8 mouse cellular contexts compared by ENCODE assay signal in the genomic region with DNA sequence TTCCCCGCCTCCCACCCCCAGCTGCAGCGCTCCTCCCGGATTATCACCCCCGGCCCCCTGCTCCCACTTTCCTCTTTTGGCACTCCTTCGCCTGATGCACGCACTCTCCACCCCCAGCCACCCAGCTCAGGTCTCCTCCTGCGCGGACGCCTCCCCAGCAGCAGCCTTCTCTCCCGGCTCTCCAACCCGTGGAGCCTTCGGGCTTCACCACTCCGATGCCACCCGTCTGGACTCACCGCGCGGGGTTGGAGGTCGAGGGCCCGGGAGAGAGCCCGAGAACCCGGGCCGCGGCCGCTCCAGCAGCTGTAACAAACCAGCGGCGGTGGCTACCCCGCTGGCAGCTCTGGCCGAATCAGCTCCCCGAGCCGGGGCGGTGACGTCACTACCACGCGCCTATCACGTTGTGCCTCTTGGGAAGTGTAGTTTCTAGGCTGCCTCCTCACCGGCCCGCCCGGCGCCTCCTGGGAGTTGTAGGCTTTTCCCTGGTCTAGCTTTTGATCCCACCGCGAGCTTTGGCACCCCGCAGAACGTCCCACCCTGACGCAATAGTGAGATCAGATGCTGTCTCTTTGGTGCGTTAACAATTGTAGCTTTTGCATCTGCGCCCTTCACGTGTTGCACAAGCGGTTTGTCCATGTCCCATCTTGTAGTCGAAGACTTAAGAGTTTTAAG. TPM values are rescaled to one million over a fixed set of nuclear protein-coding genes. Genes with fewer than 3 reads are reported as not detected.
DNase-seq lines count a peak whose midpoint lies in the region; ATAC-seq and TF ChIP-seq lines count a peak whose summit lies in the region.

A gene (minus strand): TSS at position 477 of the 672 bp plus-strand sequence.

- peak within 1 kb of the TSS; percentile 91 for H3K4me2 ChIP-seq in embryonic facial prominence, embryonic 14.5 days (ENCODE audit: low read depth, low read length)
- peak within 1 kb of the TSS; percentile 68 for H3K4me2 ChIP-seq in limb, embryonic 14.5 days (replicated peaks; ENCODE audit: low read depth, low read length, severe bottlenecking)
- peak within 1 kb of the TSS; percentile 84 for H3K4me2 ChIP-seq in midbrain, postnatal 0 days (ENCODE audit: low read depth, low read length, poor library complexity, severe bottlenecking)

- TF ChIP-seq POLR2A in limb, embryonic 14.5 days (IDR thresholded peaks at IDR 0.05; ENCODE audit: borderline replicate concordance, extremely low read depth, insufficient read depth, insufficient read length) = peak; percentile 66; the same call in 1 of the 2 replicates

- peak within 1 kb of the TSS; percentile 85 for H3K27ac ChIP-seq in embryonic facial prominence, embryonic 14.5 days (replicated peaks; ENCODE audit: low read depth, low read length)
- peak within 1 kb of the TSS; percentile 79 for H3K27ac ChIP-seq in limb, embryonic 14.5 days (replicated peaks; ENCODE audit: low read depth, low read length)
- H3K27ac ChIP-seq in midbrain, postnatal 0 days (ENCODE audit: low read depth, low read length) = peak within 1 kb of the TSS; percentile 86

- H3K9me3 ChIP-seq in embryonic facial prominence, embryonic 14.5 days (ENCODE audit: control insufficient read depth, low read length) = no peaks in the 10 kb centered on the region
- H3K9me3 ChIP-seq in limb, embryonic 14.5 days (ENCODE audit: control insufficient read depth, low read length) = no peaks in the 10 kb centered on the region
- H3K9me3 ChIP-seq in midbrain, postnatal 0 days (ENCODE audit: low read length) = no peaks in the 10 kb centered on the region

- no peaks in the 10 kb centered on the region; the same call in 1 of the 2 replicates for H3K27me3 ChIP-seq in embryonic facial prominence, embryonic 14.5 days (replicated peaks; ENCODE audit: control insufficient read depth, insufficient read depth, low read length)
- H3K27me3 ChIP-seq in limb, embryonic 14.5 days (ENCODE audit: control insufficient read depth, insufficient read depth, low read length) = no peaks in the 10 kb centered on the region
- no peaks in the 10 kb centered on the region for H3K27me3 ChIP-seq in midbrain, postnatal 0 days (ENCODE audit: insufficient read depth, low read length)

- peak within 1 kb of the TSS; percentile 94 for H3K4me3 ChIP-seq in embryonic facial prominence, embryonic 14.5 days (ENCODE audit: low read depth, low read length)
- H3K4me3 ChIP-seq in limb, embryonic 14.5 days (replicated peaks; ENCODE audit: low read length) = peak within 1 kb of the TSS; percentile 73
- peak within 1 kb of the TSS; percentile 74 for H3K4me3 ChIP-seq in midbrain, postnatal 0 days (ENCODE audit: low read depth, low read length)

- peak; percentile 99 for DNase-seq in 3T3-L1 (ENCODE audit: low read depth, low spot score)
- peak; percentile 95 to 99 for DNase-seq in adrenal gland, postnatal 4 days (ENCODE audit: low spot score in 2 of 2)
- peak; percentile 99 for DNase-seq in embryonic facial prominence, embryonic 14.5 days (ENCODE audit: low spot score)
- DNase-seq in heart, adult 8-10 months (ENCODE audit: low spot score) = peak; percentile 98
- peak; percentile 98 for DNase-seq in kidney, adult 9 months
- peak; percentile 99 for DNase-seq in limb, embryonic 14.5 days (ENCODE audit: low spot score)
- peak; percentile 99 for DNase-seq in midbrain, postnatal 0 days (ENCODE audit: low spot score)
- peak; percentile 96 to 98 for DNase-seq in spleen, postnatal 14 days (ENCODE audit: low spot score in 2 of 2)

- no peak for TF ChIP-seq CTCF in midbrain, postnatal 0 days (IDR thresholded peaks at IDR 0.05)

- WGBS in embryonic facial prominence, embryonic 14.5 days = under 1% methylated on average over 40 of the region's 49 CpGs
- 2% methylated on average over 47 of the region's 49 CpGs for WGBS in limb, embryonic 14.5 days
- WGBS in midbrain, postnatal 0 days = under 1% methylated on average over 49 of the region's 49 CpGs

- ATAC-seq in embryonic facial prominence, embryonic 14.5 days (ENCODE audit: low read depth) = peak; percentile 95
- ATAC-seq in limb, embryonic 14.5 days (ENCODE audit: low FRiP score, low read depth) = peak; percentile 94
- peak; percentile 89 for ATAC-seq in midbrain, postnatal 0 days (ENCODE audit: low FRiP score)

- peaks cover 14% of the 10 kb centered on the region for H3K36me3 ChIP-seq in embryonic facial prominence, embryonic 14.5 days (ENCODE audit: control insufficient read depth, insufficient read depth, low read length)
- peaks cover 16% of the 10 kb centered on the region for H3K36me3 ChIP-seq in limb, embryonic 14.5 days (ENCODE audit: control insufficient read depth, insufficient read depth, low read length)
- H3K36me3 ChIP-seq in midbrain, postnatal 0 days (ENCODE audit: insufficient read depth, low read length) = peaks cover 12% of the 10 kb centered on the region

- H3K4me1 ChIP-seq in embryonic facial prominence, embryonic 14.5 days (ENCODE audit: control insufficient read depth, insufficient read depth, low read length) = peaks cover 28% of the 10 kb centered on the region
- peaks cover 20% of the 10 kb centered on the region for H3K4me1 ChIP-seq in limb, embryonic 14.5 days (ENCODE audit: control insufficient read depth, insufficient read depth, low read length)
- H3K4me1 ChIP-seq in midbrain, postnatal 0 days (ENCODE audit: insufficient read depth, low read length) = peaks cover 20% of the 10 kb centered on the region

- H3K9ac ChIP-seq in embryonic facial prominence, embryonic 14.5 days (ENCODE audit: low read depth, low read length) = peak within 1 kb of the TSS; percentile 88
- peak within 1 kb of the TSS; percentile 77 for H3K9ac ChIP-seq in limb, embryonic 14.5 days (ENCODE audit: low read depth, low read length, severe bottlenecking)
- peak within 1 kb of the TSS; percentile 84 for H3K9ac ChIP-seq in midbrain, postnatal 0 days (replicated peaks; ENCODE audit: low read length, poor library complexity, severe bottlenecking)

RNA-seq across cellular contexts. Expression of the gene that starts here (rescaled TPM):
- 10 to 100 TPM; 74.7 to 84.1 TPM for total RNA-seq in adrenal gland, postnatal 4 days (2021)
- polyA plus RNA-seq in embryonic facial prominence, embryonic 14.5 days (2014; fragmentation: Nextera tagmentation; extraction: Ambion mirVana) = 12.6 and 13.6 TPM in 2 replicates
- 10 to 100 TPM; 39.7 to 46.4 (median 43.1) TPM for total RNA-seq in heart, adult 8-10 months (2022)
- polyA plus RNA-seq in limb, embryonic 14.5 days (2012; rRNA removed) = 76.8 and 86.6 TPM in 2 replicates
- polyA plus RNA-seq in limb, embryonic 14.5 days (2014; fragmentation: Nextera tagmentation; extraction: Ambion mirVana) = 12.9 and 13.7 TPM in 2 replicates
- total RNA-seq in midbrain, postnatal 0 days (2014; rRNA removed) = 104 and 115 TPM in 2 replicates
- polyA plus RNA-seq in midbrain, postnatal 0 days (2015; fragmentation: Nextera tagmentation; extraction: Ambion mirVana) = 108 and 111 TPM in 2 replicates

Comparison
In these comparisons a context has a peak if more than half of its experiments do, and no peak if none do; other contexts are left out.
1. Peak in every context shown above with its lines: DNase-seq, ATAC-seq, H3K4me3 ChIP-seq and H3K27ac ChIP-seq.